In the genomic region with DNA sequence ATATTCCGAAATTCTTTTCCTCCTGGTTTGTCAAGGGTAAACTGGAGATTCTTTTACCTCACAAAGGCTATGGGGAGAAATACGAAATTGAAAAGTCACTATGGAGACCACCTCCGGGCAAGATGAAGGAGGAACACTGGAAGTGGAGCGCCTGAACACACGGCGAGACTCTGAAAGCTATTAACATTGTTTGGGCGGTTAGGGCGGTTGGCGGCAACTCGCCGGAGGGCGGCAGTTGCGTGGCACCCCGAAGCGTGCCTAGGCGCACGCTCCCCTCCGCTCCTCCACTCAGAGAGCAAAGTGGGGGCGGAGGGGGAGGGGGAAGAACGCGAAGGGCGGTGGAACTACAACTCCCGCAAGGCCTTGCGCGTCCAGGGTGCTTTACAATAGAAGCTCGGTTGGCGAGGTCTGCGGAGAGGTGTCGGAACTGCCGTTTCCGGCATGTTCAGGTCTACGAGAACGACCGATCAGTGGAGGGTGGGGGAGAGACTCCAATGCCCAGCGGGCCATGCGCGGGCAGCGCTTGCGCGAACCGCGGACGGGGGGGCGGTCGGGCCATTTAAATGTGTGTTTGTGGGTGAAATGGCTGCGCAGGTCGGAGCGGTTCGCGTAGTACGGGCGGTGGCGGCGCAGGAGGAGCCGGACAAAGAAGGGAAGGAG, we compare ENCODE assay signal across 8 mouse cellular contexts. TPM values are rescaled to one million over a fixed set of nuclear protein-coding genes. Genes with fewer than 3 reads are reported as not detected.
DNase-seq lines count a peak whose midpoint lies in the region; ATAC-seq and TF ChIP-seq lines count a peak whose summit lies in the region.

A gene (plus strand): TSS at position 111 of the 660 bp plus-strand sequence.

- TF ChIP-seq POLR2A in MEL (IDR thresholded peaks at IDR 0.05; ENCODE audit: control insufficient read depth in 1 of 2, insufficient read depth in 1 of 2, low read depth in 1 of 2, low read length in 2 of 2, poor library complexity in 1 of 2): peak; percentile 81 to 96
- peak; percentile 65 for TF ChIP-seq POLR2A in cerebellum, adult 2 months (IDR thresholded peaks at IDR 0.05; ENCODE audit: borderline replicate concordance, insufficient read depth, low read length)

- peak within 1 kb of the TSS; percentile 94 for H3K27ac ChIP-seq in MEL (ENCODE audit: control insufficient read depth, low read depth, low read length)
- H3K27ac ChIP-seq in cerebellum, adult 2 months (ENCODE audit: insufficient read depth, low read length): peak within 1 kb of the TSS; percentile 37
- H3K27ac ChIP-seq in forebrain, postnatal 0 days (ENCODE audit: low read depth, low read length): peak within 1 kb of the TSS; percentile 92
- H3K27ac ChIP-seq in lung, embryonic 15.5 days: peak within 1 kb of the TSS; percentile 91

- peak within 1 kb of the TSS; percentile 95 for H3K9ac ChIP-seq in MEL (ENCODE audit: control insufficient read depth, low read depth, low read length, poor library complexity, severe bottlenecking)
- peak within 1 kb of the TSS; percentile 91 for H3K9ac ChIP-seq in forebrain, postnatal 0 days
- H3K9ac ChIP-seq in lung, embryonic 15.5 days: peak within 1 kb of the TSS; percentile 91

- H3K4me2 ChIP-seq in forebrain, postnatal 0 days (ENCODE audit: low read depth): peak within 1 kb of the TSS; percentile 70
- H3K4me2 ChIP-seq in lung, embryonic 15.5 days: peak within 1 kb of the TSS; percentile 67

- under 1% methylated on average over 52 of the region's 55 CpGs for WGBS in cerebellum, adult 2 months
- WGBS in forebrain, postnatal 0 days: under 1% methylated on average over 50 of the region's 55 CpGs
- WGBS in lung, embryonic 15.5 days: under 1% methylated on average over 52 of the region's 55 CpGs

- peaks cover 0 to 12% of the 10 kb centered on the region in 2 experiments; a peak in 2 of 4 replicates for H3K36me3 ChIP-seq in MEL (ENCODE audit: control insufficient read depth in 1 of 2, insufficient read depth in 2 of 2, low read length in 2 of 2)
- no peaks in the 10 kb centered on the region for H3K36me3 ChIP-seq in forebrain, postnatal 0 days (ENCODE audit: insufficient read depth)
- no peaks in the 10 kb centered on the region for H3K36me3 ChIP-seq in lung, embryonic 15.5 days

- H3K27me3 ChIP-seq in MEL (ENCODE audit: control insufficient read depth in 1 of 2, insufficient read depth in 2 of 2, low read length in 2 of 2): no peaks in the 10 kb centered on the region
- no peaks in the 10 kb centered on the region for H3K27me3 ChIP-seq in cerebellum, adult 2 months (ENCODE audit: control insufficient read depth, insufficient read depth, low read length)
- H3K27me3 ChIP-seq in forebrain, postnatal 0 days (ENCODE audit: insufficient read depth, low read length): no peaks in the 10 kb centered on the region
- H3K27me3 ChIP-seq in lung, embryonic 15.5 days: no peaks in the 10 kb centered on the region

- TF ChIP-seq CTCF in MEL (IDR thresholded peaks at IDR 0.05 in 2 of 3, conservative IDR thresholded peaks at IDR 0.05 in 1 of 3; ENCODE audit: control insufficient read depth in 1 of 3, insufficient read depth in 1 of 3, low read depth in 2 of 3, low read length in 3 of 3, poor library complexity in 1 of 3, severe bottlenecking in 1 of 3): 0 out of 6 replicates have a peak, but pooled peaks of 1 of the 3 experiments have one; percentile 10
- no peak; the same call in 1 of the 2 replicates for TF ChIP-seq CTCF in cerebellum, adult 2 months (IDR thresholded peaks at IDR 0.05; ENCODE audit: borderline replicate concordance, insufficient read depth, low read depth, low read length)
- peak; percentile 53 for TF ChIP-seq CTCF in forebrain, postnatal 0 days (IDR thresholded peaks at IDR 0.05; ENCODE audit: low read depth)

- no peak for TF ChIP-seq RAD21 in MEL (IDR thresholded peaks at IDR 0.05; ENCODE audit: low read depth, low read length)

- peak; percentile 99 for DNase-seq in MEL (ENCODE audit: low read depth, low spot score)
- DNase-seq in cerebellum, adult 2 months: peak; percentile 96 to 99
- DNase-seq in forebrain, postnatal 0 days: peak; percentile 99
- peak; percentile 95 for DNase-seq in heart, postnatal 4 days
- peak; percentile 97 to 98 for DNase-seq in layer of hippocampus, adult 8-10 months (ENCODE audit: low spot score in 2 of 2)
- DNase-seq in ovary, adult 18-20 months (ENCODE audit: low spot score): peak; percentile 99
- peak; percentile 99 for DNase-seq in thymus, postnatal 0 days (ENCODE audit: low spot score)

- H3K79me2 ChIP-seq in MEL (ENCODE audit: control insufficient read depth, insufficient read depth, low read length, poor library complexity): peaks cover 29% of the 10 kb centered on the region

- ATAC-seq in forebrain, postnatal 0 days: peak; percentile 99
- peak; percentile 100 for ATAC-seq in lung, embryonic 15.5 days (ENCODE audit: borderline replicate concordance, extremely low read depth, low FRiP score, low TSS enrichment)

- peak in 1 of 2 experiments; percentile 77; a peak in 2 of 4 replicates for TF ChIP-seq EP300 in MEL (IDR thresholded peaks at IDR 0.05; ENCODE audit: low read depth in 1 of 2, low read length in 2 of 2)

- H3K4me3 ChIP-seq in MEL (ENCODE audit: control insufficient read depth in 1 of 2, insufficient read depth in 1 of 2, low read depth in 2 of 2, low read length in 2 of 2): peak within 1 kb of the TSS; percentile 93 to 98
- H3K4me3 ChIP-seq in cerebellum, adult 2 months (replicated peaks; ENCODE audit: insufficient read depth, low read depth, low read length): peak within 1 kb of the TSS; percentile 69
- H3K4me3 ChIP-seq in forebrain, postnatal 0 days (ENCODE audit: low read depth, low read length): peak within 1 kb of the TSS; percentile 83
- H3K4me3 ChIP-seq in lung, embryonic 15.5 days: peak within 1 kb of the TSS; percentile 92

- H3K4me1 ChIP-seq in MEL (ENCODE audit: control insufficient read depth in 1 of 2, insufficient read depth in 2 of 2, low read length in 2 of 2): 0 out of 4 replicates have a peak, but pooled peaks cover 0 to 3% of the 10 kb centered on the region in 2 experiments
- H3K4me1 ChIP-seq in cerebellum, adult 2 months (ENCODE audit: control insufficient read depth, insufficient read depth, low read length): no peaks in the 10 kb centered on the region
- peaks cover 4% of the 10 kb centered on the region; the same call in 1 of the 2 replicates for H3K4me1 ChIP-seq in forebrain, postnatal 0 days (ENCODE audit: insufficient read depth)
- peaks cover 10% of the 10 kb centered on the region for H3K4me1 ChIP-seq in lung, embryonic 15.5 days

- no peaks in the 10 kb centered on the region for H3K9me3 ChIP-seq in MEL (replicated peaks; ENCODE audit: insufficient read depth, low read length)
- H3K9me3 ChIP-seq in forebrain, postnatal 0 days (ENCODE audit: low read length): no peaks in the 10 kb centered on the region
- H3K9me3 ChIP-seq in lung, embryonic 15.5 days: no peaks in the 10 kb centered on the region

TF ChIP-seq in MEL, 35 proteins besides CTCF, POLR2A, EP300 and RAD21 (continues in another document):
- TF ChIP-seq USF1 (IDR thresholded peaks at IDR 0.05; ENCODE audit: low read depth, low read length) (no peak), BHLHE40 (IDR thresholded peaks at IDR 0.05; ENCODE audit: borderline replicate concordance, low read depth, low read length) (peak; percentile 59; the same call in 1 of the 2 replicates), MYC (IDR thresholded peaks at IDR 0.05; ENCODE audit: low read depth, low read length) (peak; percentile 87), MAX (IDR thresholded peaks at IDR 0.05; ENCODE audit: low read length) (peak; percentile 88), RCOR1 (IDR thresholded peaks at IDR 0.05; ENCODE audit: low read depth, low read length) (no peak; the same call in 1 of the 2 replicates), GABPA (IDR thresholded peaks at IDR 0.05; ENCODE audit: low read depth, low read length) (no peak), NELFE (IDR thresholded peaks at IDR 0.05; ENCODE audit: low read depth, low read length) (peak; percentile 91), UBTF (IDR thresholded peaks at IDR 0.05; ENCODE audit: borderline replicate concordance, insufficient read depth, low read depth, low read length) (no peak), GATA1 (IDR thresholded peaks at IDR 0.05; ENCODE audit: low read depth, low read length) (no peak), POLR2AphosphoS5 (IDR thresholded peaks at IDR 0.05; ENCODE audit: borderline replicate concordance, low read depth, low read length) (no peak), KAT2A (conservative IDR thresholded peaks at IDR 0.05; ENCODE audit: low read depth, low read length) (peak; percentile 88), CHD1 (IDR thresholded peaks at IDR 0.05; ENCODE audit: low read depth, low read length) (peak; percentile 69; the same call in 1 of the 2 replicates), ZC3H11A (IDR thresholded peaks at IDR 0.05; ENCODE audit: low read depth, low read length) (no peak), MYB (IDR thresholded peaks at IDR 0.05; ENCODE audit: low read depth, low read length) (peak; percentile 99), MAZ (IDR thresholded peaks at IDR 0.05; ENCODE audit: low read depth, low read length) (peak; percentile 97), ELF1 (IDR thresholded peaks at IDR 0.05; ENCODE audit: low read depth, low read length) (peak; percentile 86), ETS1 (IDR thresholded peaks at IDR 0.05; ENCODE audit: low read depth, low read length) (peak; percentile 72; the same call in 1 of the 2 replicates), MEF2A (IDR thresholded peaks at IDR 0.05; ENCODE audit: extremely low read depth, insufficient replicate concordance, low read depth, low read length, poor library complexity, severe bottlenecking) (no peak), MXI1 (IDR thresholded peaks at IDR 0.05; ENCODE audit: low read depth, low read length) (peak; percentile 90), ZKSCAN1 (IDR thresholded peaks at IDR 0.05; ENCODE audit: low read depth, low read length) (no peak), TBP (IDR thresholded peaks at IDR 0.05; ENCODE audit: low read depth, low read length) (peak; percentile 86), TAL1 (IDR thresholded peaks at IDR 0.05; ENCODE audit: low read length) (no peak), ZNF384 (IDR thresholded peaks at IDR 0.05; ENCODE audit: low read depth, low read length) (peak; percentile 51; the same call in 1 of the 2 replicates)

RNA-seq across cellular contexts. Expression of the gene that starts here (rescaled TPM):
- 10.5 and 12.2 TPM in 2 replicates for total RNA-seq in MEL (2012; rRNA removed)
- polyA plus RNA-seq in MEL (2012; ENCODE audit: insufficient read depth in 1 of 2, insufficient read length in 2 of 2, low read depth in 1 of 2, low replicate concordance in 2 of 2, missing spikeins in 1 of 2): 10 to 100 TPM; 10.8 to 37.3 TPM
- polyA plus RNA-seq in cerebellum, adult 2 months (2012; rRNA removed): 14.5 and 15.2 TPM in 2 replicates
- total RNA-seq in forebrain, postnatal 0 days (2014; rRNA removed): 29.9 and 36.6 TPM in 2 replicates
- 14.6 and 19.2 TPM in 2 replicates for polyA plus RNA-seq in forebrain, postnatal 0 days (2015; fragmentation: Nextera tagmentation; extraction: Ambion mirVana)
- 1 to 10 TPM; 9.1 to 9.8 TPM for total RNA-seq in heart, postnatal 4 days (2021)
- total RNA-seq in layer of hippocampus, adult 8-10 months (2022): 10 to 100 TPM; 20.5 to 24.8 (median 21.9) TPM
- polyA plus RNA-seq in lung, embryonic 15.5 days (2015; fragmentation: Nextera tagmentation; extraction: Ambion mirVana): 10.1 and 10.2 TPM in 2 replicates
- 18.6 and 22.2 TPM in 2 replicates for polyA plus RNA-seq in thymus, postnatal 0 days (2015; fragmentation: Nextera tagmentation; extraction: Ambion mirVana)

Comparison
In these comparisons a context has a peak if more than half of its experiments do, and no peak if none do; other contexts are left out.
1. Peak in every context shown above with its lines: DNase-seq, ATAC-seq, H3K4me3 ChIP-seq and H3K27ac ChIP-seq.
2. H3K27ac ChIP-seq: peak in every context shown above with its lines; median percentile 94 in MEL; 92 in forebrain, postnatal 0 days; 91 in lung, embryonic 15.5 days; 37 in cerebellum, adult 2 months.